Mouse (Mus musculus) midbrain, embryonic 10.5 days (tissue): ENCODE results near the gene Dnajc10. TPM values are rescaled to one million over a fixed set of nuclear protein-coding genes. Genes with fewer than 3 reads are reported as not detected.
A peak's percentile ranks its signal among the peaks of the same experiment; 100 is the strongest.

Experiments
- DNase-seq: peaks from one replicate; pipeline ENCODE4 v3.0.0-alpha.2; 2017; ENCODE audit warnings: low spot score
- H3K27ac ChIP-seq: fragments of 300-500 bp; sonication (generic); replicated peaks from 2 replicates; pipeline ENCODE4 v1.5.1; 2016; ENCODE audit warnings: mild to moderate bottlenecking
- H3K27me3 ChIP-seq: fragments of 300-500 bp; sonication (generic); 2 replicates; pipeline ENCODE4 v1.6.1; 2016; ENCODE audit warnings: low read depth, mild to moderate bottlenecking; ENCODE audit not compliant: poor library complexity, severe bottlenecking
- H3K36me3 ChIP-seq: fragments of 300-500 bp; sonication (generic); 2 replicates; pipeline ENCODE4 v1.6.1; 2016; ENCODE audit warnings: mild to moderate bottlenecking, moderate library complexity
- H3K4me1 ChIP-seq: fragments of 300-500 bp; sonication (generic); 2 replicates; pipeline ENCODE4 v1.6.1; 2016
- H3K4me3 ChIP-seq: fragments of 300-500 bp; sonication (generic); 2 replicates; pipeline ENCODE4 v1.5.1; 2016; ENCODE audit warnings: mild to moderate bottlenecking, moderate library complexity
- H3K9me3 ChIP-seq: fragments of 300-500 bp; sonication (generic); replicated peaks from 2 replicates; pipeline ENCODE4 v1.6.1; 2016; ENCODE audit warnings: mild to moderate bottlenecking
- WGBS: fragments of 180-500 bp; shearing (Covaris S2); methylation state at CpG from one replicate; pipeline ENCODE4 v1.1.7; 2016; 5-methylcytosine and 5-hydroxymethylcytosine counted together
- polyA plus RNA-seq: library from polyadenylated mRNA; unstranded; fragments of >200 nt; fragmentation: Nextera tagmentation; extraction: Ambion mirVana; gene quantifications from 2 replicates; pipeline ENCODE4 v1.2.1, GENCODE M21; 2016

Dnajc10 gene
- polyA plus RNA-seq, 1 experiment from 2014 or later = 87.8 TPM

- Histone ChIP-seq H3K4me3 (no peak overlapping the region), H3K36me3 (no peaks in the 10 kb centered on the region), H3K9me3 (no peaks in the 10 kb centered on the region), H3K27me3 (no peaks in the 10 kb centered on the region), H3K27ac (no peak overlapping the region), H3K4me1 (no peaks in the 10 kb centered on the region)
- 90% methylated on average over 8 of the region's 8 CpGs for WGBS
- DNase-seq = no peak
Observed at GRCm38 (mm10) chr2:80371458-80371857, 56.2 kb downstream of the Dnajc10 start.

DNA sequence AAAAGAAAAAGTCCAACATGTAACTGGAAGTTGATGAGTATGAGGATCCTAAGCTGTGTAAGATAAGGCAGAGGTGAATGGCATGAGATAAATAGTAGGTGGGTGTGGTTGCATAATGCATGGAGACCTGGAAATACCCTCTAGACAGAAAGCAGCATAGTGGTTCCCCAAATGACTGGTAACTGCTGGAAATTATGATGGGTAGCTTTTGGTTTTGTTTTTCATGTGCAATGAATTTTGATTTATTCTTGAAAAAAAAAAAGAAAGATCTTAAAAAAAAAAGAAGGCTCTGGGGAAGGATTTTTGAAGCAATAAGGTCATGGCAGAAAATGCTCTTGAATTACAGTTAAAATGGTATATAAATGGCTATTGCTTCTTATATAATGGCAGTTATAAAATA, 59.6 kb downstream of the Dnajc10 start:
- Histone ChIP-seq H3K27me3 (no peaks in the 10 kb centered on the region), H3K4me1 (no peaks in the 10 kb centered on the region), H3K9me3 (peaks cover 9% of the 10 kb centered on the region; the same call in 1 of the 2 replicates), H3K27ac (no peak overlapping the region), H3K36me3 (no peaks in the 10 kb centered on the region), H3K4me3 (no peak overlapping the region)
- DNase-seq = no peak

DNA sequence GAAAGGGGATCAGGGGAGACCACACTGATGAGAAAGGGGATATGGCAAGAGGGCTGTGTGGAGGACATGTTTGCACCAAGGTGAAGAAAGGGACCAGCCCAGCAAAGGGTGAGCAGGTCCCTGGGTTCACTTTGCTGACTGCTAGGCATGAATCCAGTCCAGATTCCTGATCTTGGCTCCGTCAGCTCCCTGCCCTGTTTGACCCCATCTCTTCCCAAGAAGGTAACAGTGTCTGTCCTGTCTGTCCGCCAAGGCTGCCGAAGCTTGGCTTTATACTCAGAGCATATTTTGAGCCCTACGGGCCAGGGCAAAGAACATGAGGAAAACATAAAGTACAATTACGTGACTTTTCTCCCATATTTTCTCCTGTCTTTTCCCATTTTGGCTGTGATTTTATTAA, 64.6 kb downstream of the Dnajc10 start:
- 92% methylated on average over 5 of the region's 5 CpGs for WGBS
- Histone ChIP-seq H3K4me3 (no peak overlapping the region), H3K27me3 (no peaks in the 10 kb centered on the region)

GRCm38 (mm10) chr2:80384447-80384846, 69.2 kb downstream of the Dnajc10 start:
- Histone ChIP-seq H3K36me3 (no peaks in the 10 kb centered on the region), H3K27ac (no peak overlapping the region), H3K9me3 (no peaks in the 10 kb centered on the region), H3K4me1 (no peaks in the 10 kb centered on the region), H3K27me3 (no peaks in the 10 kb centered on the region), H3K4me3 (no peak overlapping the region)
- 82% methylated on average over 4 of the region's 4 CpGs for WGBS
- no peak for DNase-seq

More for the DNA sequence above, 64.6 kb downstream of the Dnajc10 start:
- no peak for DNase-seq
- Histone ChIP-seq H3K9me3 (peaks cover 9% of the 10 kb centered on the region; the same call in 1 of the 2 replicates), H3K4me1 (no peaks in the 10 kb centered on the region), H3K27ac (no peak overlapping the region), H3K36me3 (no peaks in the 10 kb centered on the region)

DNA sequence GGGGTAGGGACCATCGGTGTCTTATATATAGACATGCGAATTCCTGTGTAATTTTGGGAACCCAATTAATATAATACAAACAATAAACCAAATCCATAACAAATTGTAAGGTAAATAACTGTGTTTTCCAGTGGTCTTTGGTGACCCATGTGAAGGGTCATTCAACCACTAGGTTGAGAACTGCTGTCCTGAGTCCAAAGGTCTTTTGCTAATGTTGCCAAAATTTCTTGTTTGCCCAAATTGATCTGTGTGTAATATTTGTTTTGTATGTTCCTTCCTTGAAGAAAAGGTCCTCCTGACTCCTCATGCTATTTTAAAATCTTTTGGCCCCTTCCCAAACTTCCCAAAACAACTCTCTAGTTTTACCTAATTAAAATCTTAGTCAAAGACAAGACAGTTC, 71.0 kb downstream of the Dnajc10 start:
- Histone ChIP-seq H3K9me3 (no peaks in the 10 kb centered on the region), H3K27ac (no peak overlapping the region), H3K36me3 (no peaks in the 10 kb centered on the region), H3K4me3 (no peak overlapping the region), H3K4me1 (no peaks in the 10 kb centered on the region), H3K27me3 (no peaks in the 10 kb centered on the region)
- DNase-seq = no peak
- WGBS = 93% methylated on average over 2 of the region's 2 CpGs

DNA sequence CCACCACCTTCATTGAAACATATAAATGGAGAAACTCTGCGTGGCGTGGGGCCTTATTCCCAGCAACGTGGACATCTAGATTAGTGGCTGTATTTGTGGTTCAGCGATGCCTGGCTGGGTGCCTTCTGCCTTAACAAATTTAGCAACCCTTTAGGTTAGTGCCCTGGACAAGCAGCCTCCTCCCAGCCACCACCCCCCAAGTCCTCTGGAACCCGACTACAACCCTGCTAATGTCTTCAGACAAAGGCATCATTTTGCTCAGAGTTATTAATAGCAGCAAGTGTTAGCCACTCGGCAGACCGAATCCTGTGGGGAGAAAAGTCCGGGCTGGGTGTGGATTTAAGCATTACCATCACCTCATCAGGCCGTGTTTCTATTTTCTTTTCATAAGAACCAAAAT, 72.4 kb downstream of the Dnajc10 start:
- H3K36me3 ChIP-seq = no peaks in the 10 kb centered on the region
- H3K27ac ChIP-seq = no peak overlapping the region
- no peaks in the 10 kb centered on the region for H3K4me1 ChIP-seq
- H3K9me3 ChIP-seq = 0 out of 2 replicates have a peak, but pooled peaks cover 3% of the 10 kb centered on the region
- no peak overlapping the region for H3K4me3 ChIP-seq
- DNase-seq = no peak
- WGBS = 82% methylated on average over 9 of the region's 9 CpGs
- no peaks in the 10 kb centered on the region for H3K27me3 ChIP-seq

GRCm38 (mm10) chr2:80388341-80388740, 73.1 kb downstream of the Dnajc10 start:
- no peaks in the 10 kb centered on the region for H3K27me3 ChIP-seq
- WGBS = 88% methylated on average over 3 of the region's 3 CpGs
- H3K9me3 ChIP-seq = 0 out of 2 replicates have a peak, but pooled peaks cover 3% of the 10 kb centered on the region
- no peak overlapping the region for H3K27ac ChIP-seq
- H3K4me1 ChIP-seq = no peaks in the 10 kb centered on the region
- no peak for DNase-seq
- no peaks in the 10 kb centered on the region for H3K36me3 ChIP-seq
- no peak overlapping the region for H3K4me3 ChIP-seq

- Histone ChIP-seq H3K27ac (no peak overlapping the region), H3K4me3 (no peak overlapping the region), H3K27me3 (peaks cover 52% of the 10 kb centered on the region), H3K36me3 (no peaks in the 10 kb centered on the region), H3K9me3 (0 out of 2 replicates have a peak, but pooled peaks cover 3% of the 10 kb centered on the region), H3K4me1 (peaks cover 34% of the 10 kb centered on the region)
- DNase-seq = no peak
- WGBS = 77% methylated on average over 7 of the region's 7 CpGs
Observed at GRCm38 (mm10) chr2:80396057-80396456, 80.8 kb downstream of the Dnajc10 start.

DNA sequence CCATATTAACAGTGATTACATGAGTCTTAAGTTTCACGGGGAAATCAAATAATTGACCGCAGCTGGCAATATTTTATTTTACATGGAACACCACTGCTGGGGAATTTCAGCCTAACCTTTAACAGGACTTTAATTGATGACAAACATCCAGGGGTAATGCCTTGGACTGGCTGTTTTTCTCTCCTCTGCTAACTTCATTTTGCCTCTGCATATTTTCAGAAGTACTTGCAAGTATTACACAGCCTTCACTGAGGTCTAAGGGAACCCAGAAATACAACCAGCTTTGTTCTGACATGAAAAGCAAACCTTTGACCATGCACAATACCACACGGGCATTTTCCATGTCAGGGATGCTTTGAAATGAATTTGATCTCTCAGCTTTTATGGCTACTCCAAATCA, 81.6 kb downstream of the Dnajc10 start:
- 64% methylated on average over 3 of the region's 3 CpGs for WGBS
- no peak for DNase-seq
- Histone ChIP-seq H3K9me3 (no peaks in the 10 kb centered on the region), H3K4me1 (peaks cover 34% of the 10 kb centered on the region), H3K27me3 (peaks cover 60% of the 10 kb centered on the region), H3K4me3 (no peak overlapping the region), H3K36me3 (no peaks in the 10 kb centered on the region), H3K27ac (no peak overlapping the region)

DNA sequence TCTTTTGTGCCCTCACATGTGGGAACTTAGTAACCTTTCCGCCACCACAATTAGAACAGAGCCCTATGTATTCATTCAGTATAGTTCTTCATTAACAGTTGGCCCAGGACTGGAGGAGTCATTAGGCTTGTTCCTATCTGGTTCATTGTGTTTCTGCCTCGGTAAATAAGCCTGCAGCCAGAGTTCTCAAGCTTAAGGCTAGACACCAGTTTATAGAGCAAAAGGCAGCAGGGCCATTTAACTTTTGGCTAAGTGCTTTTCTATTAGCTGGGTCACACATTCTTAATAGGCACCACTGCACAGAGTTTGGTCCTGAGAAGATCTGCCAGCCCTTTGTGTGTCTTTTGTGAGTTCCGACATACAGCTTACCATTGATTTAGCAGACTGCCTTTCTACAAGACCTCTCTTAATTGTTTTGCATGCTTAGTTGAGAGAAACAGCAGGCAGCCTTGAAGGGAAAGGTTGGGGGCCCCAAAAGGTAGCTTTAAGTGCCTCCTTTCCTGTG, 83.4 kb downstream of the Dnajc10 start:
- Histone ChIP-seq H3K9me3 (no peaks in the 10 kb centered on the region), H3K27me3 (peaks cover 78% of the 10 kb centered on the region), H3K4me3 (0 out of 2 replicates have a peak overlapping the region, but pooled peaks have one; percentile 4), H3K36me3 (no peaks in the 10 kb centered on the region), H3K4me1 (peaks cover 34% of the 10 kb centered on the region), H3K27ac (peak overlapping the region; percentile 65)
- WGBS = 3% methylated on average over 3 of the region's 3 CpGs
- DNase-seq = peak; percentile 35

Other genes starting within 250 kb of the Dnajc10 start
- 0.46 and 0.70 TPM in 2 replicates for gene Pde1a, start 186.0 kb upstream of the Dnajc10 start, polyA plus RNA-seq
- gene Prdx6b, start 23.0 kb upstream of the Dnajc10 start, polyA plus RNA-seq = not detected in 2 replicates
- 13.3 and 21.7 TPM in 2 replicates for gene Frzb, start 132.2 kb downstream of the Dnajc10 start, polyA plus RNA-seq